Mouse (Mus musculus) 3134 (cell line): ENCODE data around the gene Prkch.

Experiments
- DNase-seq: peaks from one replicate; pipeline ENCODE4 v3.0.0-alpha.2; 2011; ENCODE audit warnings: low spot score; ENCODE audit not compliant: insufficient read length; ENCODE audit errors: extremely low read depth

Prkch gene

DNA sequence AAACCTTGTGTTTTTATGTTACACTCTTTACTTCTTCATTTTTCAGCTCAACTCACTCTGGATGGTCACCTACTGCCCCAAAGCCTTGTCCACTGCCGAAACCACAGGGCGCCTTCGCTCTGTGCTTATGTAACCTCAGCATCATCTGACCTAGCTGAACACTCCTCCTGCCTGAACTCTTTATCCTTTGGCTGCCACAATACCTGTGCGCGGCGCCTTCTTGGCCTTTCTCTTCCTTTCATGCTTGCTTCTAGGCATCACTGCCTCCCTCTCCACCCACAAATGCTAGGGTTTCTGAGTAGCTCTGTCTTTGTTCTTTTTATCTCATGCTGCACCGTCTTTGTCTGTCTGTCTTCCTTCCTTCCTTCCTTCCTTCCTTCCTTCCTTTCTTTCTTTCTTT is 3.8 kb upstream of the Prkch start:
- DNase-seq = no peak

DNA sequence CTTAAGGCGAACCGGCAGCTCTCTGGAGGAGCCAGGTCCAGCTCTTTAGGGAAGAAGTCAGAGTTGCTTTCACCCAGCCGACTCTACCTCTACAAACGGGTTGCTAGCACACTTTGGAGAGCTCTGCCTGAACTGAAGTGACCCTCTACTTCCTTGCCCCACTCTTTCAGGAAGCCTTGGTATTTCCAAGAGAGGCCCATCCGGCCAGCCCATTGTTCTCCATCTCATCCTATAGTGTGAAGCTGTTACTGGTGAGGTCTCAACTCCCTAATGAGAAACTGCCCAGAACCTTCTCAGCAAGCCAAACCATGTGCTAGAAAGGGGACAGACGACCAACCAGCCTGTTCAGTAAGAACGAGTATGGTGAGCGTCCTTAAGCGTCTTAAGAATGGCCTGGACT is 1.3 kb upstream of the Prkch start:
- no peak for DNase-seq

DNA sequence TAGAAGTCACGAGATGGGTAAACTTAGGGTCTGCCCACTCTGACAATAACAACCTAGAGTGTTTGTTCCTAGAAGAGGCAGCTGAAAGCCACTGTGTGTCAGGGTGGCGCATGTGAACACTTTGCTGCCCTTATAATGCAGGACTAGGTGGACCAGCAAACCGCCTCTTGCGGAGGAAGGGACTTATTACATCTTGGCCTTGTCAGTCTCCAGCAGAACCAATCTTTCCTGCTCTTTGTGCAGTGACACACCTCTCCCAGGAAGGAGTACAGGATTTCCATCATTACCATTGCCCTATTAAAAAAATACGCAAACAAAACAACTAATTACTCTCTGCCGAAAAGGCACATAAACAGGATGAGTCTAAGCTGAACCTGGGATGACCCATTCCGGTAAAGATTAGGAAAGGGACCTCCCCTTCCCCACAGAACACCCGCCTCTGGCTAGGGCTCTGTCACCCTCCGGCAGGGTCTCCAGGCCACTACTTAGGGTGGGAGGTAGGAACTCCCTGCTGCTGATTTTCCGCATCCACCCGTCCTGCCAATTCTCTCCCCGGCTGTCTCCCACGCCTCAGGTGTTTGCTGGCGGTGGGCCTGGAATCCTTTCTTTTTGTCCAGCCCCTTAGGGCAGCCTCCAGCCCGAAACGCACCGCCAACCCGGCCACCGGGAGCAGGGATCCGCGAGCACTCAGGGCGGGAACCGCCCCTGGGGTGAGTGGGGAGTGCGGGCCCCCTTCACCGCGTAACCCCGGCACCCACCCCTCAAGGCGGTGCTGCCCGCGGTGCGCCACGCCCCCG is 585 bp upstream of the Prkch start:
- no peak for DNase-seq

DNA sequence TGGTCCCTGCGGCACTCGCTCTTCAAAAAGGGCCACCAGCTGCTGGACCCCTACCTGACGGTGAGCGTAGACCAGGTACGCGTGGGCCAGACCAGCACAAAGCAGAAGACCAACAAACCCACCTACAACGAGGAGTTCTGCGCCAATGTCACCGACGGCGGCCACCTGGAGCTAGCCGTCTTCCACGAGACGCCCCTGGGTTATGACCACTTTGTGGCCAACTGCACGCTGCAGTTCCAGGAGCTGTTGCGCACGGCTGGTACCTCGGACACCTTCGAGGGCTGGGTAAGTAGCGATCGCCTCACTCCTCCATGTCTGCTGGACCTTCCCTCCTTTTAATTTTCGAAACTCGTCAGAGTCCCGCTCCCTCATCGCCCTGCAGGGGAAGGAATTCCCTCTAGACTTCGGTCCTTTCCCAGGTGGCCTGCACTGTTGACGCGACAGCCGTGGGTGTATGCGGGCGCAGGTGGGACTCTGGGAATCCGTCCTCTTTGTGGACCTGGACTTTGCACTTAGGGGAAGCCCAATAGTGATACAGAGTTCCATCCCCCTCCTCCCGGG is 725 bp downstream of the Prkch start:
- no peak for DNase-seq

DNA sequence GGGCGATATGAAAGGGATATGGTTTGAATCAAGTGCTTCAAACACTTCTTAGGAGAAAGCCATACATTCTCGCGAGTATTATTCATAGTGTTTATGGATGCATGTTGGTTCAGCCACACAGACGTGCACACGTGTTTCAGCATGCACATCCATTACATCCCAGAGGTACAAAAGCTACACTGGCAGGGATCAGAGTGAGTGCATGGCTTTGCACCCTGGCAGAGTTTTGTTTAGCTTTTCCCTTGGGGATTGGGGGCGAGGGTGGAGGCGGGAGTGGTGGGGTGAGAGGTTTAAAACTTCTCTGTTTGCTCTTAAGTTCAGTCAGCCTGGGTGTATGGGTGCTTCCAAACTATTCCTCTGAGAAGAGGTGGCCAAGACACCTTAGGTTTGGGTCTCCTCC is 1.3 kb downstream of the Prkch start:
- DNase-seq = no peak

DNA sequence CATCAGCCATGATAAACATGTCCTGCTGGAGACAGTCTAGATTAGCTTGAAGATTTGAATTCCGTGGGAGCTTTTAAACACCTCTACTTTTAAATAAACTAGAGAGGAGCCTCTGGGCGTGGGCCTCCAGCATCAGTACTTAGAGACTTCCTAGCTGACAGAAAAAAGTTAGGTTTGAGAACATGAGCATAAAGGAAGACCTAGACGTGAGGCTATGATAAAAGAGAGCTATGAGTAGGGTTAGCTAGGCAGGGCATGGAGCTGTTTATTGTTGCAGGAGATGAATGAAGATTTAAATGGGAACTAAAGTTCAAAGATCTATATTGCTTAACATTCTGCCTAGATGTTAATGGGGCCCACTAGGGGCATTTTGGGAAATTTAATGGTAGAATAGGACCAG is 2.7 kb downstream of the Prkch start:
- no peak for DNase-seq

DNA sequence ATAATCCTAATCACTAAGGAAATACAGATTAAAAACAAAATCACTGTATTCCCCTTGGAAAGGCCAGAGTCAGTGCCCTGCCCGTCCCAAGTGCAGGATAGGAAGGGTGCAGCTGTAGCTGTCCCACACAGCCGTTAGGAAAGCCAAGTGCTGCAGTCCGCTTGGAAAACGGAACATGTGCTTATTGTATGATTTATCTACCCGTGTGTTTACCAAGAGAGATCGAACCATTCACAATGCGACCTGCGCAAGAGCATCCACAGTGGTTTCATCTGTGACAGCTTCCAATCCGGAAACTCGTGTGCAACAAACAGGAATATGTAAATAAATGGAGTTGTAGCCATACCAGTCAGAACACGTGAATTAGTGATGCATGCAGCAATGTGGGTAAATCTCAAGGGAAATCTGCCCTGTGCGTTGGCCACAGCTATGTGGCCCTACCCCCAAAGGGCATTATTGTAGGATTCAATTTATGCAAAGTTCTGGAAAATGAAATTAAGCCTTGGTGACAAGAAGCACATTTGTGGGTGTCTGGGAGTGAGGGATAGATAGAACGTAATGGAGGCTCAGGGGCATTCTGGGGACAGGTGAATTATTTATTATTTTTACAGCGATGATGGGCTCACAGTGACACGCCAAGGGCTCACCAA is 6.2 kb downstream of the Prkch start:
- no peak for DNase-seq

DNA sequence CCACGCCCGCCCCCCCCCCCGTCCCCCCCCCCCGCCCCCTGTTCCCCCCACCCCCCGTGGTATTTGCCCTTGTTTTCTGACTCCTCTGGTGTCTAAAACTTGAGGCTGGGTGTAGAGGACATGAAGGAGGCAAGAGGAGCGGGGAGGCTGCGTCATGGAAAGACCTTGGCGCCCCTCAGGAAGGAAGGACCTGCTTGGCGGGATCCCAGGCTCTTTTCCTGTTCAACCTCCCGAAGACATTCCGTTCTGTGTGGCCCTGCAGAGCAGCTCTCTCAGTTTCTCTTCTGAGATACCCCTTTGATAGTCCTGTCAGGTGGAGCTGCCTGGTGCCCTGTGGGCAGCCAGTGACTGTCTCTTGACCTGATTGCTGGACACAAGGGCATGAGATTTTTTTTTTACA is 7.0 kb downstream of the Prkch start:
- DNase-seq = no peak

DNA sequence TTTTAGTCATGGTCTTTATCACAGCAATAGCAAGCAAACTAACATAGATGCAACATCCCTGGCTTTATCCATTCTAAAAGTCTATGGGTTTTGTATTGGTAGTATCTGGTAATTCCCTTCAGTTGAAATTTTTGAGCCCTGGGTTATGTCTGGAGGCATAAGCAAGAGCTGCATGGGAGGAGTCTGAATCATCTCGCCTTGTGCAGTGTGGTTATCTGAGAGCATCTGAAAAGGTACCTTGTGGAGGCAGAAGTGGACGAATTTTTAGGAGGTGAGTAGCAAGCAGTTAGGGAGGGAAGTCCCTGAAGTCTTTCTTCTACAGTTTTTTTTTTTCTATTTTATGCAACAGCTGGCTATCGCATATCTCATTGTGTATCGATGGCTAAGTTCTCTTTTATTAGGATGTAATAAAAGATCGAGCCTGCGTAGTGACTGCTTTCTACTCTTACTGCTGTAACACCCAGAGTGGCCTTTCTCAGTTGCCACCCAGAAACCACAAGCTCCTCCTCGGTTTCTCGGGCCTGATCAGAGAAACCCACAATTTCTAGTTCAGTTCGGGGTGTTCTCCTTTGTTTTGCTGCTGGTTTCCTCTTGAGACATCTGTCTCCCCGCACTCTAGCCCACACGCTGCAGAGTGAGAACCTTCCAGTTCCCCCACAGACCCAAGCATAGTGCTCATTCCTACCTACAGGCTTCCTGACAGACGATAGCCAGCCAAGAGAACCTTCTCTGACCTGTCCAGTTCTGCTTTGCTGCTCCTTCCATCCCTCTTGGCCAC is 8.6 kb downstream of the Prkch start:
- no peak for DNase-seq

DNA sequence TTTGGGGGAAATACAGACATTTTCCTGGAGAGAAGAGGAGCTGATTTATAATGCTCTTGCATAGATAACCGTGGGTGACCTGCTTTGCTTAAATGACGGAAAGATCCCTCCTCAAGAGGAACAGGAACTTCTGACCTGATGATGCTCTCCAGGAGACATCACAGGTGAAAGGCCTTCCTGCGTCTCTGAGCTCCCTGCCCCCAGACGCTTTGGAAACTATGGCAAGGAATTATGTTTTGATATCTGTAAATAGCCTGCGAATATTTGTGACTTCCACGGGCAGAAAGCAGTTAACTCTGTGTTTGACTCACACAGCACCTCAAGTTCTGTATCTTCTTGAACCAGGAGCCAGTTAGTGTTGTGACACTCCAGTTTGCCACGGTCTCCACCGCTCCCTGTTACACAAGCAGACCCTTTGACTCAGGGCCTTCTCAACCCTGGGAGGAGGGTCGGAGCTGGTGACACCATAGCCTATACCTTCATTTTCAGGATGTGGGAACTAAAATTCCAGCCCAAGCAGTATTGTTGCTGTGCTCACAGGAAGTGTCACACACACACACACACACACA is 9.7 kb downstream of the Prkch start:
- DNase-seq = no peak

DNA sequence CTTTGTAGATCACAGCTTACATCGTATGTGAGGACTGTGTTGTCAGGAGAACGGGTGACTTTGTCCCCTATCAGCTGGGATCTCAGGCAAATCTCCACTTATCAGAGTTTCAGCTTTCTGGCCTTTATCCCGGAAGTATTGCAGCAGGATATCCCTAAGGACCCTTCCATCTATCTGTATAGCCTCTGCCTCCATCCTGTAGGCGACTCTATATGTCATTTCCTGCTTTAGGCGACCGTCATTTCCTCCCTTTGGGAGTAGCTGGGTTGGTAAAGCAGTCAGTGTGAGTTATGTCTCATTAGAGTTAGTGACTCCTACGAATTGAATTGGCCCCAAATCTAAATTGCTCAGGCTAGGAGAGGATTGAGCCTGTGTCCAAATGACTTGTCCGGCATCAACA is 10.6 kb downstream of the Prkch start:
- no peak for DNase-seq

DNA sequence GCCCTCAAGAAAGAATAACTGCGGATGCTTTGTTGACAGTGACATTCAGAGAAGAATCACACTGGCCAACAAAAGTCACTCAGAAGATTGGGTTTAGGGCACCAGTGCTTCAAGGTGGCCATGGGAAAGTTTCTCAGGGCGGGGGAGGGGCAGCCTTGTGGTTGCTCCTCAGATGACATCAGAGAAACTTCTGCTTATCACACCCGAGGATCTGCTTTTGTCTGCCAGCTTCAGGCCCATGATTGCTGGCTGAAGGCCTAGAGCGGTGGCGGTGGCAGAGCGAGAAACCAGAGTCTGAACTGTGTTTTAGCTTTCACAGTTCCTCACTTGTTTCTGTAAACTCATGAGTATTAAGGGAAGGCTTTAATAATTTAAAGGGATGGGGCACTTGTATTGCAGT is 13.6 kb downstream of the Prkch start:
- no peak for DNase-seq

DNA sequence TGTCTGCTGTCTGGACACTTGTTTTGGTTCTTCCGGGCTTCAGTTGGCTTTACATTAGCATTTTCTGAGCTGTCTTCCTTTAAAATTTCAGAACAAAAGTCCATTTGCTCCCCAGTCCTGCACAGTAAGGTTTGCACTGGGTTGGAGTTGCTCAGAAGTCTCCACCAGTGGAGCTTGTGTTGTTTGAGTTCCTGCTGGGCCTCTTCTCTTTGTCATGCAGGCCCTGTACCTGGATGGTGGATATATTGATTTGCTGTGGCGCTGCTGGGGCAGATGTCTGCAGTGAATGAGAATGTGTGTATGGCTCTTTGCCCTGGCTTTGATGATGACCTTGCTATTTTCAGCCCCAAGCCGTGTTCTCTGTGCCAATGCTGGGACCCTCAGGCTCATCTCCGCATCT is 15.9 kb downstream of the Prkch start:
- no peak for DNase-seq

DNA sequence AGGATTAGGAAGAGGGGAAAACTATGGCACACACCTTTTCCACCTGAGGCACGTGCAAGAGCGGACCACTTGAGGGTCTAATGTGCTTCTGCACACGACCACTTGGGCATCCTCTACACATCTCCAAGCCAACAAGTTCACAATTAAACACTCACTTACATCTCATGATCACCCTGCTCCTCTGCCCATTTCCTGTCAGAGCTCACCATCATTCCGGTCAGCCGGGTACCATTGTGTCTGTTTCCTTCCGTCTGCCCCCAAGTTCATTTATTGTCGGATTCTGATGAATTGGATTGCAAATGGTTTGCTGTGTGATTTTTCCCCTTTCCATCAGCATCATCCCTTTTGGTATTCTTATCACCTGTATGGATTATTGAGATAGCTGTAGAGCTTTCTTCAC is 18.4 kb downstream of the Prkch start:
- no peak for DNase-seq

DNA sequence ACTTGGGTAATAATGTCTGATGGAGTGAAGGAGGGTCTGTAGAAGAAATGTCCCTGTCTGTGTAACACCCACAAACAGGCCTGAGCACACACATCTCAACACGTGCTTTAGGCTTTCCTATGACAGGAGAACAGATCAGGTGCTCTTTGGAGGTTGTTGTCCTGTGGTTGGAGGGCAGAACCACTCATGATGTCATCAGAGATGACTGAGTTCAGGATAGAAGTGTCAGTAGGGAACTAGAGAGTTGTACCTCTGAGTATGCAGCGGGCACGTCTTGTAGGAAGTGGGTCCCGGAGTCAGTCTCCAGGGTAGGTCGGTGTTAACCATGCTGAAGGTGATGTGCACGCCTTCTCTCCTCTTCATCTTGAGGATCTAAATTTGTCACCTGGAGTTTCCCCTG is 19.1 kb downstream of the Prkch start:
- DNase-seq = no peak

DNA sequence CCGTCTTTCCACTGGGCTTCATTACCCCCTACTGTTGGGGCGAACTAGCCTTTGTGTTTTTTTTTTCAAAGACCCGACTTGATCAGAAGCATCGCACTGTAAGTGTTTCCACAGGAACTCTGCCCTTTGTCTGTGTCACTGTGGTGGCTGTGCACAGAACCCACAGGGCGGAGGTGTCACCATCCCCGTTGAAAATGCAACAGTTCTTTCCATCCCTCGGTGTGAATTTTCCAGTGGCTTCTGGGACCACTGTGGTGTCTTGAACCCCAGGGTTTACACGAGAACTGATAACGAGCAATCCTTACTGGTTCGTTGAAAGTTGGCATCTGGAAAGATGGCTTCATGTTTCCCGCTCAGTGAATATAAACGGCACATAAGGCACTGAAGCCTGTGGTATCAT is 20.2 kb downstream of the Prkch start:
- no peak for DNase-seq

DNA sequence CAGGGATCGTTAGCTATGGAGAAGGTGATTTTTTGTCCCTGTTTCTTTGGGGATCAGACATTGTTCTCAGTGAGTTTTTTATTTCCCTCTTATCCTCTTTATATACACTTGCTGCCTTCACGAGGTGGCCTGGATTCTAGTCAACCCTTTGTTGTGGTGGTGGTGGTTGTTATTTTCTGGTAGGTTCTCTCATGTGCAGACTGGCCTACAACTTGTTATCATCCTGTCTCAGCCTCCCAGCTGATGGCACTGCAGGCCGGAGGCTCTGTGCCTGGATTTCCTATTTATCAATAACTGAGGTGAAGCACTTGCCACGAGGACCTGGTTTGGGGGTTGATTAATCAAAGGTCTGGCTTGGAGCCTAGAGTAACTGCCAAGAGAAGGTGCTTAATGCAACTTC is 20.6 kb downstream of the Prkch start:
- DNase-seq = no peak

DNA sequence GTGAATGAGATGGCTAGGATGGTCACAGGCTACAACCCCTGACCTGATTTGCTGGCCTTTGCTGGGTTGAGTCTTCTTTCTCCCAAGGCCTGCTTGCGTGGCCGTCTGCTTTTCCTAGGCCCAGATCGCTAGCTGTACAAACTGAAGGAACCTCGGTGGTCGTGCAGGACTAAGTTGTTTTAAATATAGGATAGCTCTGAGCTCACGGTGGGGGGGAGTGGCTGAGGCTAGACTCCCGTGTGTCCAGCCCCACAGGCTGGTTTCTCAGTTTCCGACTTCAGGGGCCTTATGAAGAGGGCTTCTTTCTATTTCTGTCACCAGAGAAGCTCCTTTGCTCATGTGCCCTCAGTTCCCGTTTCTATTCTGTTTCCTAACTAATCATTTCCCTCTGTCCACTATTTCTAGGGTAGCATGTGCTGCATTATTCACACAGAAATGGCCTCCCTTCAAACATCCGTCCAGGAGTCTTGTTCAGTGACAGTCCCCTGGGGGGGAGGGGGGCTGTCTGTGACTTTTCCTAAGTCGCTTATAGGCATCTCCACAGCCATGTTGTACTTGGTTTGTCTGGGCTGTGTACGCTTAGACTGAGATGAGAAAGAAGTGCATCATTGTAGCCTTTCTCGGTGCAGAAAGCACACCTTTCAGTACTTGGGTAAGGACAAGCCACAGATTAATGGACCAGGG is 22.9 kb downstream of the Prkch start:
- DNase-seq = no peak

DNA sequence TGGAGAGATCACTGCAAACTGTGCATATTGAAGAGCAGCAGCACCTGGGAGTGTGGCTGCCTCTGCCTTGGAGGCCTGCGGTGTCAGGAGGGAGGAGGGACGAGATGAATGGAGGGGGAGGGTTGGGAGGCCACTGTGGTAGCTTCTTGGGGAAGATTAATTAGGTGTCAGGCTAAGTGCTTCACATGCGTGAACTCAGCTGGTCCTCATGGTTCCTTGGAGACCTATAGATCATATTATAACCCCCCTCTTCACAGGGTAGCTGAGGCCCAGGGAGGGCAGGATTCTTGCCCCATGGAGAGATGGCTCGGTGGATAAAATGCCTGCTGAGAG is 23.4 kb downstream of the Prkch start:
- no peak for DNase-seq

DNA sequence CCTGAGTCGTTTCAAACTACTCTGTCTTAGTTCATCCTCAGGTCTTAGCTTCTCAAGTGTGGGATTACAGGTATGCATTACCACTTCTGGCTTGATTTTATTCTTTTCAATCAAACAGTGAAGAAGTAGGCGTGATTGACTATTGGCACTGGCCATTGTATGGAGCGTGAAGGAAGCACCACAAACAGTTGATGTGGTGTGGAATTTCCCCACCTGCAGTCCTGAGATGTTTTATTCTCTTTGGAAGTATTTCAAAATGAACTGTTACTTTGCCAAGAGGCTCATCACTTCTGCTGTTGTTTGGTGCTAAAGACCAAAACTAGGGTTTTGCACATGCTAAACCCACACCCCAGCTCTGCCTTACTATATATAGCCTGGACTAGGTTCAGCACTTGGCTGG is 24.7 kb downstream of the Prkch start:
- DNase-seq = no peak
